Mouse (Mus musculus): ENCODE data around the gene Tmem151b. TPM values are rescaled to one million over a fixed set of nuclear protein-coding genes. Genes with fewer than 3 reads are reported as not detected.

Gene Tmem151b
- polyA plus RNA-seq, 1 experiment from 2014 or later, result 2.3 TPM

DNA sequence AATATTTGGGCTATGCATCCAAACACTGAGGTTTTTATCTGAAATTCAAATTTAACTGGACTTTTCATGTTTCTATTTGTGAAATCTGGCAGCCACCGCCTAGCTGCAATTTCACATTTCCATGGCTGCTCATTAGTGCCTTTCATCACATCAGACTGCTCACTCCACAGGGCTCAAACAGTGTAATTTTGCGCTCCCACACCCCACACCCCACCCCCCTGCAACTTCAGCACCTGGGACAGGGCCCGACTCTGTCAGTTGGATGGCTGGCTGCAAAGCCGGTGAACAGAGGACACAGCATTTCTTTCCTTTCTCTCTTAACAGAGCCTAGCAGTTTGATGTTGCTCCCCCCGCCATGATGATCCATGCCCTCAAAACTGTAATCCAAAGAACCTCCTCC, 13.2 kb downstream of the Tmem151b start:
- no peaks in the 10 kb centered on the region for H3K4me1 ChIP-seq
- H3K4me2 ChIP-seq, result no peak overlapping the region
- no peak overlapping the region for H3K4me3 ChIP-seq (replicated peaks)
- H3K27ac ChIP-seq, result no peak overlapping the region
- peaks cover 75% of the 10 kb centered on the region for H3K27me3 ChIP-seq (replicated peaks)
- H3K9ac ChIP-seq, result no peak overlapping the region
- H3K9me3 ChIP-seq, result no peaks in the 10 kb centered on the region
- 14% methylated on average over 5 of the region's 5 CpGs for WGBS
- ATAC-seq (ENCODE audit: insufficient read depth, low FRiP score, low read depth), result no peak
- no peaks in the 10 kb centered on the region for H3K36me3 ChIP-seq

DNA sequence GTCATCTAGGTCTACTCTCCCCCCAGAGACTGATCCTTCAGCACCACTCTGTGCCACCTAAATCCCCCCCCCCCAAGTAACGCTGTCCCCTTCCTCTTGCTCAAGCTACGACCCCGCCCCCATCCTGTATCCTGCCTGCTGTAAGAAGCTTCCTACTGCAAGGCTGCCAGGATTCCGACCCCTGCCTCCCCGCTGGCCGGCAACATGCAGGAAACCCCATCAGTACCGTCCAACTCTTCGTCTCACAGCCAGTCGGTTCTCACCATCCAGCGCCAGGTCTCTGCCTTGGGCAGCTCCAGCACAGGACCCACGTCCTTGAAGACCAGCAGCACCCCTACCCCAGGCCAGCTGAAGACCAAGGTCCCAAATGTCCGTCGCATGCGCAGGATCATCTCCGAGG, 16.6 kb downstream of the Tmem151b start:
- no peak overlapping the region for H3K27ac ChIP-seq
- H3K36me3 ChIP-seq, result no peaks in the 10 kb centered on the region
- H3K9ac ChIP-seq, result no peak overlapping the region
- H3K9me3 ChIP-seq, result no peaks in the 10 kb centered on the region
- 49% methylated on average over 15 of the region's 15 CpGs for WGBS
- ATAC-seq (ENCODE audit: insufficient read depth, low FRiP score, low read depth), result no peak
- H3K27me3 ChIP-seq (replicated peaks), result peaks cover 61% of the 10 kb centered on the region
- H3K4me1 ChIP-seq, result no peaks in the 10 kb centered on the region
- H3K4me2 ChIP-seq, result no peak overlapping the region
- no peak overlapping the region for H3K4me3 ChIP-seq (replicated peaks)

DNA sequence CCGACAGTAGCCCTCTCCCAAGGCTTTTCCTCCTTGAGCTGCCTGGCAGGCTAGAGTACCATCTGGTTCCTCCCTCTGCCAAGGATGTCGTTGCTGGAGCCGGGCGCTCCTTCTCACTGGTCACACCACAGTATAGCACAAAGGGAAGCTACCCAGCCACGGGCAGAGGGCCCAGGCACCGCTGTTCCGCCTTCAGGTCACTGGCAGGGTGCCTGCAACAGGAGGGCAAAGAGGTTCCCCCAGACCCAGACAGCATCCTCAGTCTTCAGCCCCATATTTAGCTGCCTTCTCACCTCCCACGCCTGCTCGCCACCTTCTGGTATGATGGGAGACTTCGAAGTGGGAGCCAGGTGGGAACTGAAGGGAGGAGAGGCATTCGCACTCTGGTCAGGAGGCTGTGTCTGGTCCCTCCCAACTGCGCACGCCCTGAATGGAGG, 19.1 kb downstream of the Tmem151b start:
- no peak overlapping the region for H3K4me3 ChIP-seq (replicated peaks)
- H3K4me1 ChIP-seq, result no peaks in the 10 kb centered on the region
- H3K4me2 ChIP-seq, result no peak overlapping the region
- ATAC-seq (ENCODE audit: insufficient read depth, low FRiP score, low read depth), result no peak
- H3K9ac ChIP-seq, result no peak overlapping the region
- WGBS, result 47% methylated on average over 13 of the region's 13 CpGs
- no peaks in the 10 kb centered on the region for H3K36me3 ChIP-seq
- H3K27me3 ChIP-seq (replicated peaks), result peaks cover 44% of the 10 kb centered on the region
- H3K9me3 ChIP-seq, result no peaks in the 10 kb centered on the region
- no peak overlapping the region for H3K27ac ChIP-seq

- no peaks in the 10 kb centered on the region for H3K9me3 ChIP-seq
- ATAC-seq (ENCODE audit: insufficient read depth, low FRiP score, low read depth), result no peak
- no peak overlapping the region for H3K9ac ChIP-seq
- H3K4me2 ChIP-seq, result no peak overlapping the region
- H3K36me3 ChIP-seq, result no peaks in the 10 kb centered on the region
- WGBS, result 19% methylated on average over 5 of the region's 5 CpGs
- no peak overlapping the region for H3K27ac ChIP-seq
- peaks cover 18% of the 10 kb centered on the region for H3K27me3 ChIP-seq (replicated peaks)
- H3K4me1 ChIP-seq, result peaks cover 12% of the 10 kb centered on the region; the same call in 1 of the 2 replicates
- no peak overlapping the region for H3K4me3 ChIP-seq (replicated peaks)
These were observed 22.9 kb downstream of the Tmem151b start for GRCm38 (mm10) chr17:45526571-45526970.

- Histone ChIP-seq H3K4me3 (replicated peaks) (no peak overlapping the region), H3K27me3 (replicated peaks) (peaks cover 10% of the 10 kb centered on the region), H3K4me2 (no peak overlapping the region), H3K9me3 (no peaks in the 10 kb centered on the region), H3K9ac (no peak overlapping the region), H3K36me3 (peaks cover 4% of the 10 kb centered on the region; the same call in 1 of the 2 replicates), H3K27ac (no peak overlapping the region), H3K4me1 (peaks cover 12% of the 10 kb centered on the region; the same call in 1 of the 2 replicates)
- WGBS, result 58% methylated on average over 4 of the region's 4 CpGs
- no peak for ATAC-seq (ENCODE audit: insufficient read depth, low FRiP score, low read depth)
These were observed 24.5 kb downstream of the Tmem151b start for GRCm38 (mm10) chr17:45524961-45525360.

DNA sequence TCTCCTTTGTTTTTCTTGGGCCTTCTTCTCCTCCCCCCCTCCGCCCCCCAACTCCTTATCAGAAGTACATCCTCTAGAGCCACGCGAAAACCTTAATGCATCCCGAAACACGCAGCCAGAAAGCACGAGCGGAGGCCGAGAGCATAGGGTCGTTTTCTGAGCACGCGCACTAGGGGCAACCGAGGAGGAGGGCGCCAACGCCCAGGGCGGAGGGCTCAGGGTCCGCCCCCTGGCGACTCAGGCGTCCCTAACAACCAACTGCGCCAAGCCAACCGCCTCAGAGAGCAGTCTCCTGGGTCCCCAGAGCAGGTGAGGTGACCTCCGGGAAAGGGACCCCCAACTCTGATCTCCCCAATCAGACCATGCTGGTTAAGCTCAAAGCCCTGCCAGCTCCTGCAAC, 26.2 kb downstream of the Tmem151b start, which contains the start of gene Tcte1:
TSS of gene Tcte1 (plus strand) at position 172 of the 400 bp plus-strand sequence.
- WGBS, result under 1% methylated on average over 21 of the region's 21 CpGs
- peak; percentile 66 for ATAC-seq (ENCODE audit: insufficient read depth, low FRiP score, low read depth)
- no peak within 1 kb of the TSS for H3K9ac ChIP-seq
- peak within 1 kb of the TSS; percentile 35 for H3K4me3 ChIP-seq (replicated peaks)
- no peaks in the 10 kb centered on the region for H3K9me3 ChIP-seq
- H3K4me2 ChIP-seq, result peak within 1 kb of the TSS; percentile 68
- H3K36me3 ChIP-seq, result peaks cover 4% of the 10 kb centered on the region; the same call in 1 of the 2 replicates
- peaks cover 12% of the 10 kb centered on the region; the same call in 1 of the 2 replicates for H3K4me1 ChIP-seq
- no peak within 1 kb of the TSS for H3K27ac ChIP-seq
- peaks cover 3% of the 10 kb centered on the region; the same call in 1 of the 2 replicates for H3K27me3 ChIP-seq (replicated peaks)

DNA sequence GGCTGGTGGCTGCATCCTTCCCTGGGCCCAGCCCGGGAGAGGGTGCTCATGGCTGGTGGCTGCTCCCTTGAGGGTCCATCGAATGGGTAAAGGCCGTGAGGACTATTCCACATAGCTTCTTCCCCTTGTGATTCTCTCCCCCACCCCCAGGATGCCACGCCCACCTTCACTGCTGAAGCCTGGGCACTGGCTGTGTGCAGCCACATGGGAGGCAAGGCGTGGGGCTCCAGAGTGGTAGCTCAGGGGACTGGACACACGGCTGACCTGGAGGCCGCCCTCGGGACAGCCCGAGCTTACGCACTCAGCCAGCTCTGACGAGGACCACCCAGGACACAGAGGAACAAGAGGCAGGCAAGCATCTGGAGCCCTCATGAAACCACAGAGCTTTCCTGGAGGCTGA, 29.3 kb downstream of the Tmem151b start:
- ATAC-seq (ENCODE audit: insufficient read depth, low FRiP score, low read depth), result no peak
- Histone ChIP-seq H3K4me1 (peaks cover 12% of the 10 kb centered on the region; the same call in 1 of the 2 replicates), H3K4me2 (no peak overlapping the region), H3K27ac (no peak overlapping the region), H3K36me3 (peaks cover 4% of the 10 kb centered on the region; the same call in 1 of the 2 replicates), H3K27me3 (replicated peaks) (no peaks in the 10 kb centered on the region), H3K4me3 (replicated peaks) (no peak overlapping the region), H3K9me3 (no peaks in the 10 kb centered on the region), H3K9ac (no peak overlapping the region)
- 79% methylated on average over 11 of the region's 11 CpGs for WGBS

DNA sequence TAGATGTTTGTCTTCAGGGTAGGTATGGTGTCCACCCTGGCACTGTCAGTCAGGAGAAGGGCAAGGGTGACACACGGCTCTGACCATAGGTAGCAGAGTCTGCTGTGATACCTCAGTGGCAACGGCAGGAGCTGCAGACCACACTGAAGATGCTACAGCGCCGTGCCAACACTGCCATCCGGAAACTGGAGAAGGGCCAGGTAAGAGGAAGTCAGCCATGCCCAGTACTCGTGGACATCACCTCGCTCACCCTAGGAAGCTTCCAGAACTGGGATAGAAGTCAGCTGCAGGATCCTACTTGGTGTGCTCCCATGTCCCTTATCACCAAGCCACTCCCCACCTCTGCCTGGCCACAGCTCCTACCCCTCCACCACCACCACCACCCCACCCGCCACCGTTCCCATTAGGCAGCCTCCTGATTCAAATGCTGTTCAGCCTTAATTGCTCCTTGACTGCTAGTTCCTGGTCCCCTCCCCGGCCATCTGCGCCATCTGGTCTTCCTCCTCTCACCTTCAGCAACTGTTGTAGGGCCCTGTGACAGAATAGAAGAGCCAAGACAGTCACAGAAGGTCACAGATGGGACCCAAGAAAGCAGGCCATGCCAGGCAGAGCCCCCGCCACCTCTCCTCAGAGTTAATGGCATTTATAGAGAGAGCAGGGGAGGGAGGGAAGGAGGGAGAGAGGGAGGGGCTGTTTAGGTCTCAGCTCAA, 30.6 kb downstream of the Tmem151b start:
- ATAC-seq (ENCODE audit: insufficient read depth, low FRiP score, low read depth), result no peak
- Histone ChIP-seq H3K4me2 (no peak overlapping the region), H3K9ac (no peak overlapping the region), H3K27me3 (replicated peaks) (no peaks in the 10 kb centered on the region), H3K4me1 (peaks cover 12% of the 10 kb centered on the region; the same call in 1 of the 2 replicates), H3K9me3 (no peaks in the 10 kb centered on the region), H3K27ac (no peak overlapping the region), H3K4me3 (replicated peaks) (no peak overlapping the region), H3K36me3 (peaks cover 4% of the 10 kb centered on the region; the same call in 1 of the 2 replicates)
- WGBS, result 75% methylated on average over 12 of the region's 12 CpGs

DNA sequence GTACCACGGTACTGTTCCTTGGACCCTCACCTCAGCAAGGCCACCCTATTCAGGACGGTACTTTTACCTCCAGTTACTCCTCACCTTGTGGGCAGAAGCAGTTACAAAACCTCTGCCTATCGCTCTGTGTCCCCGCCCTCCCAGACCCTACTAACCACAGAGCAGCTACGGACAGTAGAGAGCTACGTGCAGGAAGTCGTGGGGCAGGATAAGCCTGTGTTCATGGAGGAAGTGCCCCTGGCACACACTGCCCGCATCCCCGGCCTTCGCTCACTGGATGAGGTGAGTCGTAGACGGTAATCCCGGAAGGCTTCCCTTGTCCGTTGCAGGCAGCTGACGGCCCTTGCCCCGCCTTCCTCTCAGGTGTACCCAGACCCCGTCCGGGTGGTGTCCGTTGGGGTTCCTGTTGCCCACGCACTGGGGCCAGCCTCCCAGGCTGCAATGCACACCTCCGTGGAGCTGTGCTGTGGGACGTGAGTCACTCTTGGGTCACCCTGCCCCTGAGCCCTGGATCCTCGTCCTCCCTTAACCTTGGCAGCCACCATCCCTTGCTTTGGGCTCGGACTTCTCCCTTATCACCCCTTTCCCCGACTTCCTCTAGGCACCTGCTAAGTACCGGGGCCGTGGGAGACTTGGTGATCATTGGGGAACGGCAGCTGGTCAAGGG, 31.8 kb downstream of the Tmem151b start:
- no peak overlapping the region for H3K27ac ChIP-seq
- WGBS, result 86% methylated on average over 28 of the region's 28 CpGs
- no peak overlapping the region for H3K4me2 ChIP-seq
- 0 out of 2 replicates have a peak, but pooled peaks cover 4% of the 10 kb centered on the region for H3K4me1 ChIP-seq
- ATAC-seq (ENCODE audit: insufficient read depth, low FRiP score, low read depth), result no peak
- no peak overlapping the region for H3K4me3 ChIP-seq (replicated peaks)
- H3K36me3 ChIP-seq, result peaks cover 4% of the 10 kb centered on the region; the same call in 1 of the 2 replicates
- H3K9ac ChIP-seq, result no peak overlapping the region
- no peaks in the 10 kb centered on the region for H3K27me3 ChIP-seq (replicated peaks)
- H3K9me3 ChIP-seq, result no peaks in the 10 kb centered on the region

DNA sequence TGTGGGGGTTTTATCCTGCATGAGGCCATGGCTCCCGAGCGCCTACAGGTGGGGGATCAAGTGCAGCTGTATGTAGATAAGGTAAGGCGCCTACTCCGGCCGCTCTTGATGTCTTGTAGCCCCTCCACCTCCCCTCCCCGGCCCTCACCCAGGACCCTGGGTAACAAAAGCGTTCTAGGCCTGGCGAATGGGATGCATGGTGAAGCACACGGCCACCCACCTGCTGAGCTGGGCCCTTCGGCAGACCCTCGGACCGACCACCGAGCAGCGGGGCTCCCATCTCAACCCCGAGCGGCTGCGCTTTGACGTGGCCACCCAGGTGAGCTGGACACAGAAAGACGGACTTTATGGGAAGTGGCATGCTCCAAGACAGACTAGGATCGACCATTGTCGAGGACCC, 32.3 kb downstream of the Tmem151b start:
- ATAC-seq (ENCODE audit: insufficient read depth, low FRiP score, low read depth), result no peak
- 91% methylated on average over 21 of the region's 21 CpGs for WGBS

DNA sequence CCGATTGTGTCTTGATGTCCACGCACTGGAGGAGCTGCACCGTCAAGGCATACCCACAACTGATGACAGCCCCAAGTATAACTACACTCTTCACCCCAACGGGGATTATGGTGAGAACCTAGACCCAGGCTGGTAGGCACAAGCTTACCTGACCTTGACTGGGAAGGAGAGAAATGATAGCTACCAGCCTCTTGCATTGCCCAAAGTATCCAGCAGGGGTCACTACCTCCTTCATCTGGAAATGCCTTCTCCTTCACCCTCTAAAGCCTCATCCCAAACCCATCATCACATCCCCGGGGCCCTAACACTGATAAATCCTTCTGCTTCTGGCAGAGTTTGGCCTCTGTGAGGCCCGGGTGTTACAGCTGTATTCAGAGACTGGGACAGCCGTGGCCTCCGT, 33.0 kb downstream of the Tmem151b start:
- no peak overlapping the region for H3K27ac ChIP-seq
- no peak for ATAC-seq (ENCODE audit: insufficient read depth, low FRiP score, low read depth)
- H3K4me2 ChIP-seq, result no peak overlapping the region
- no peak overlapping the region for H3K9ac ChIP-seq
- WGBS, result 49% methylated on average over 8 of the region's 8 CpGs
- no peak overlapping the region for H3K4me3 ChIP-seq (replicated peaks)
- no peaks in the 10 kb centered on the region for H3K4me1 ChIP-seq
- peaks cover 4% of the 10 kb centered on the region; the same call in 1 of the 2 replicates for H3K36me3 ChIP-seq
- no peaks in the 10 kb centered on the region for H3K27me3 ChIP-seq (replicated peaks)
- no peaks in the 10 kb centered on the region for H3K9me3 ChIP-seq

More for the DNA sequence above, 32.3 kb downstream of the Tmem151b start:
- H3K4me1 ChIP-seq, result 0 out of 2 replicates have a peak, but pooled peaks cover 2% of the 10 kb centered on the region
- peaks cover 4% of the 10 kb centered on the region; the same call in 1 of the 2 replicates for H3K36me3 ChIP-seq
- H3K27ac ChIP-seq, result no peak overlapping the region
- no peaks in the 10 kb centered on the region for H3K27me3 ChIP-seq (replicated peaks)
- H3K9ac ChIP-seq, result no peak overlapping the region
- no peak overlapping the region for H3K4me3 ChIP-seq (replicated peaks)
- no peaks in the 10 kb centered on the region for H3K9me3 ChIP-seq
- no peak overlapping the region for H3K4me2 ChIP-seq

DNA sequence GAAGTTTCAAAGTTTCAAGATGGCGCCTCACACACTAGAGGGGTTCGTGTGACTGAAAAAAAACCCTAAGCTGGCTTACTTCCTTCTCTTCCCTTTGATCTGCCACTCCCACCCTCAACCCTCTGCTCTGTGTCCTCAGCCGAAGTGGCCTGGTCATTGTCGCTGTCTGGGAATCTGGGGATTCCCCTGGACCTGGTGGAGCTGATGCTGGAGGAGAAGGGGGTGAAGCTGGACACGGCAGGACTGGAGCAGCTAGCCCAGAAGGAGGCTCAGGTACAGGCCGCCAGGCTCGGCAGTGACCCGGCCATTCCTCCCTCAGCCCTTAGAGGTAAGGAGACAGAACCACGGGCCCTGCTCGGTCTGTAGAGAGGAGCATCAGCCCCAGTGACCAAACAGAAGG, 33.7 kb downstream of the Tmem151b start:
- H3K4me2 ChIP-seq, result no peak overlapping the region
- no peak overlapping the region for H3K4me3 ChIP-seq (replicated peaks)
- peaks cover 4% of the 10 kb centered on the region; the same call in 1 of the 2 replicates for H3K36me3 ChIP-seq
- no peak overlapping the region for H3K9ac ChIP-seq
- no peaks in the 10 kb centered on the region for H3K4me1 ChIP-seq
- no peaks in the 10 kb centered on the region for H3K27me3 ChIP-seq (replicated peaks)
- 78% methylated on average over 10 of the region's 10 CpGs for WGBS
- no peak overlapping the region for H3K27ac ChIP-seq
- H3K9me3 ChIP-seq, result no peaks in the 10 kb centered on the region
- ATAC-seq (ENCODE audit: insufficient read depth, low FRiP score, low read depth), result no peak

All from stomach, embryonic 15.5 days (tissue).